Mouse (Mus musculus): ENCODE results near the gene Kdf1.
"Not testable (repeated sequence)": the region's sequence is repeated elsewhere in the genome, so short reads cannot be mapped to it uniquely, and the experiment has no call there.

Kdf1 gene

GRCm38 (mm10) chr4:133497461-133498159, 21.2 kb upstream of the Kdf1 start:
- DNase-seq: peak; percentile 52 to 58

- peak; percentile 91 to 92 for DNase-seq
Measured at GRCm38 (mm10) chr4:133498160-133498724, 20.5 kb upstream of the Kdf1 start, which contains the start of gene Trnp1. TSS of gene Trnp1 (minus strand) at chr4:133498550.

- no peak for DNase-seq
Measured at GRCm38 (mm10) chr4:133501514-133501913, 17.2 kb upstream of the Kdf1 start.

GRCm38 (mm10) chr4:133504300-133504699, 14.5 kb upstream of the Kdf1 start:
- no peak for DNase-seq

- no peak for DNase-seq
Measured at GRCm38 (mm10) chr4:133504755-133505485, 13.8 kb upstream of the Kdf1 start.

- no peak for DNase-seq
Measured at GRCm38 (mm10) chr4:133506573-133506972, 12.2 kb upstream of the Kdf1 start.

- peak; percentile 70 to 76 for DNase-seq
Measured at GRCm38 (mm10) chr4:133508990-133509389, 9.8 kb upstream of the Kdf1 start.

- peak in 1 of 2 experiments; percentile 31 for DNase-seq
Measured at GRCm38 (mm10) chr4:133511050-133511449, 7.7 kb upstream of the Kdf1 start.

GRCm38 (mm10) chr4:133512511-133512910, 6.3 kb upstream of the Kdf1 start:
- DNase-seq: not testable (repeated sequence)

GRCm38 (mm10) chr4:133512972-133513371, 5.8 kb upstream of the Kdf1 start:
- peak; percentile 85 to 88 for DNase-seq

GRCm38 (mm10) chr4:133519369-133519665, 554 bp downstream of the Kdf1 start:
- DNase-seq: no peak

GRCm38 (mm10) chr4:133521502-133521901, 2.7 kb downstream of the Kdf1 start:
- no peak for DNase-seq

- DNase-seq: no peak
Measured at GRCm38 (mm10) chr4:133527788-133528187, 9.0 kb downstream of the Kdf1 start.

- DNase-seq: no peak
Measured at GRCm38 (mm10) chr4:133532777-133533176, 14.0 kb downstream of the Kdf1 start.

- no peak for DNase-seq
Measured at GRCm38 (mm10) chr4:133536081-133536480, 17.3 kb downstream of the Kdf1 start.

GRCm38 (mm10) chr4:133536652-133537051, 17.9 kb downstream of the Kdf1 start:
- DNase-seq: no peak

- peak; percentile 95 to 96 for DNase-seq
Measured at GRCm38 (mm10) chr4:133545272-133546231, 26.8 kb downstream of the Kdf1 start, which contains the start of gene Nudc. TSS of gene Nudc (minus strand) at chr4:133545996.

- DNase-seq: no peak
Measured at GRCm38 (mm10) chr4:133552029-133552428, 33.3 kb downstream of the Kdf1 start.

GRCm38 (mm10) chr4:133552768-133553447, 34.1 kb downstream of the Kdf1 start, which contains the start of gene Nr0b2:
TSS of gene Nr0b2 (plus strand) at chr4:133553376.
- DNase-seq: peak in 1 of 2 experiments; percentile 21

- DNase-seq: peak; percentile 29
Measured at GRCm38 (mm10) chr4:133553448-133554330, 34.9 kb downstream of the Kdf1 start.
